Mouse (Mus musculus) neural tube, embryonic 12.5 days (tissue): ENCODE results near the gene 2900026A02Rik. TPM values are rescaled to one million over a fixed set of nuclear protein-coding genes. Genes with fewer than 3 reads are reported as not detected.
A peak's percentile ranks its signal among the peaks of the same experiment; 100 is the strongest.

Source experiments
- ATAC-seq: fragments of 200-750 bp; cut with Nextera tagmentation; 2 replicates; pipeline ENCODE4 v1.8.0; 2017; ENCODE audit warnings: low read depth, mild to moderate bottlenecking, moderate TSS enrichment, moderate library complexity; ENCODE audit not compliant: low FRiP score
- H3K27ac ChIP-seq: fragments of 300-500 bp; sonication (generic); 2 replicates; pipeline ENCODE4 v1.5.1; 2016
- H3K27me3 ChIP-seq: fragments of 300-500 bp; sonication (generic); replicated peaks from 2 replicates; pipeline ENCODE4 v1.6.1; 2016; ENCODE audit warnings: mild to moderate bottlenecking
- H3K36me3 ChIP-seq: fragments of 300-500 bp; sonication (generic); 2 replicates; pipeline ENCODE4 v1.6.1; 2016; ENCODE audit warnings: mild to moderate bottlenecking
- H3K4me1 ChIP-seq: fragments of 300-500 bp; sonication (generic); 2 replicates; pipeline ENCODE4 v1.6.1; 2016
- H3K4me2 ChIP-seq: fragments of 300-500 bp; sonication (generic); replicated peaks from 2 replicates; pipeline ENCODE4 v1.6.1; 2016; ENCODE audit warnings: mild to moderate bottlenecking
- H3K4me3 ChIP-seq: fragments of 300-500 bp; sonication (generic); 2 replicates; pipeline ENCODE4 v1.5.1; 2016
- H3K9ac ChIP-seq: fragments of 300-500 bp; sonication (generic); 2 replicates; pipeline ENCODE4 v1.6.1; 2016; ENCODE audit warnings: mild to moderate bottlenecking
- H3K9me3 ChIP-seq: fragments of 300-500 bp; sonication (generic); 2 replicates; pipeline ENCODE4 v1.6.1; 2016; ENCODE audit warnings: mild to moderate bottlenecking
- WGBS: fragments of 180-500 bp; shearing (Covaris S2); methylation state at CpG from one replicate; pipeline ENCODE4 v1.1.7; 2016; 5-methylcytosine and 5-hydroxymethylcytosine counted together
- polyA plus RNA-seq: library from polyadenylated mRNA; unstranded; fragments of >200 nt; fragmentation: Nextera tagmentation; extraction: Ambion mirVana; gene quantifications from 2 replicates; pipeline ENCODE4 v1.2.1, GENCODE M21; 2016

2900026A02Rik gene
- 2.6 and 3.0 TPM in 2 replicates for polyA plus RNA-seq

DNA sequence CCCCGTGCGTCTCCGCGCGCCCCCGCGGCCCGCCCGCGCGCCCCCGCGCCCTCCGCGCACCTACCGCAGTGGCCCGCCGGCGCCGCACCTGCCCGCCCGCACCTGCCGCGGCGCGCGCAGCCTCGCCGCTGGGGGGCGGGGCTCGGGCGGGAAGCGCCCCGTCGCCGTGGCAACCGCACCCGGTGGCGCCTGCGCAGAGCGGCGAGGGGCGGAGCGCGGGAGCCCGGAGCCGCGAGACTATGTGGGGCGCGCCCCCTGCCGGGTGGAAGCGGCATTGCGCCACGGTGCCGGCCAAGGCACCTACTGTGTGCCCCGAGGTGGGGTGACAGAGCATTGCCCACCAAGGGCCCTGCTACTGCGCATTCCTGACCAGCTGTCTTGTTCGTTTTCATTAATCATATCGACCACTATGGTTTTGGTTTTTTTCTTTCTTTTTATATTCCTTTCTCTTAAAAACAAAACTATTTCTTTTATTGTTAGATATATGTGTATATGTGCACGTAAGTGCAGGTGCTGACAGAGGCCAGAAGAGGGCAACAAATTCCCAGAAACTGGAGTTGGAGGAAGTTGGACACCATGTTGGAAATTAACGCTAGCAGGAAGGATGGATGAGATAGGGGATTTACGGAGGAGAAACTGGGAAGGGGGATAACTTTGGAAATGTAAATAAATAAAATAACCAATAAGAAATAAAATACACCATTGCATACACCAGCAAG is at the start of gene 2900026A02Rik:
Gene 2900026A02Rik (minus strand): TSS at position 90 of the 719 bp plus-strand sequence.
- ATAC-seq, result no peak
- WGBS, result 8% methylated on average over 61 of the region's 62 CpGs

DNA sequence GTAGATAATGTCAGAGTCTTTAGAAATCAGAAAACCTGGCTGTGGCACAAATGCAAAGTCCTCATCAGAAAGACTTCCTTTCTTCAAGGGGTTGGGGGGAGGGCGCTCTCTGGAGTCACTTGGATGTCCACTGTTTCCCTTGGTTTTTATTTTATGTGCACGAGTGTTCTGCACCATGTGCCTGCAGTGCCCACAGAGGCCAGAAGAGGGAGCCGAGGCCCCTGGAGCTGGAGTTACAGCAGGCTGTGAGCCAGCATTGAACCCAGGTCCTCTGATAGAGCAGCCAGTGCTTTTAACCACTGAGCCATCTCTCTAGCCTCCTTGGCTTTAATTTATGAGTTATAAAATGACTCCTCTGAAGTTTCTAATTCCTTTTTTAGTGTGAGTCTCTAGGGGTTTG is 49.0 kb upstream of the 2900026A02Rik start:
- peaks cover 3% of the 10 kb centered on the region; the same call in 1 of the 2 replicates for H3K9me3 ChIP-seq
- H3K4me1 ChIP-seq, result no peaks in the 10 kb centered on the region
- no peak for ATAC-seq
- H3K4me3 ChIP-seq, result no peak overlapping the region
- no peaks in the 10 kb centered on the region for H3K27me3 ChIP-seq
- H3K36me3 ChIP-seq, result peaks cover 39% of the 10 kb centered on the region
- no peak overlapping the region for H3K9ac ChIP-seq
- H3K27ac ChIP-seq, result no peak overlapping the region
- 76% methylated on average over 3 of the region's 3 CpGs for WGBS
- H3K4me2 ChIP-seq, result no peak overlapping the region

More for the DNA sequence above, at the start of gene 2900026A02Rik:
- Histone ChIP-seq H3K9ac (peak within 1 kb of the TSS; percentile 59), H3K4me3 (peak within 1 kb of the TSS; percentile 49), H3K36me3 (no peaks in the 10 kb centered on the region), H3K27me3 (0 out of 2 replicates have a peak, but pooled peaks cover 4% of the 10 kb centered on the region), H3K4me2 (peak within 1 kb of the TSS; percentile 97), H3K27ac (no peak within 1 kb of the TSS), H3K4me1 (peaks cover 17% of the 10 kb centered on the region), H3K9me3 (0 out of 2 replicates have a peak, but pooled peaks cover 3% of the 10 kb centered on the region)

DNA sequence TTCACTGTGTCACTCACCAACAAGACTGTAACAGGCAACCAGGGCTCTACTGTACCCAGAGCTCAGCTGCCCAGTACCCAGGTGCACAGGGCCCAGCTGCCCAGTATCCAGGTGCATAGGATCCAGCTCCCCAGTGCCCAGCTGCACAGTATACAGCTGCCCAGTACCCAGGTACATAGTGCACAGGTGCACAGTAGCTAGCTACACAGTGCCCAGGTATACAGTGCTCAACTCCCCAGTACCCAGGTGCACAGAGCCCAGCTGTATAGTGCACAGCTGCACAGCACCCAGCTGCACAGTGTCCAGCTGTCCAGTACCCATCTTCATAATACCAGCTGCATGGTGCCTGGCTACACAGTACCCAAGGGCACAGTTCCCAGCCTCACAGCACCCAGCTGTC is 47.2 kb upstream of the 2900026A02Rik start:
- H3K36me3 ChIP-seq, result peaks cover 32% of the 10 kb centered on the region

DNA sequence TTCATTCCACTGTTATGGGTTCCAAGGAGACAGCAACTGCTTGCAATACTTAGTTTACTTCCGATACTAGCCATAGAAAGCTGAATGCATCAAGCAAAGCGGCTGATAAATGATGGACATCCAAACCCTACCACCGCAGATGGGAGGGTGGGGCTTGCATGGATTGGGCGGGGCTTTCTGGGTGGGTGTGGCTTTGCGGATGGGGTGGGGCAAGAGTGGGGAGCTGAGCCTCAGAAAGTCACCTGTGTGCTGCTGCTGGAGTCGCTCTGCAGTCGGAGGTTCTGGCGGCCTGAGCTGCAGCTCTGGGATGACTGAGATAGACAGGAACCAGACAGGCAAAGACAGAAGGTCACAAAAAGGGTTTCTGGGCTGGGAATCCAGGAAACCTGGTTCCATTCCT is 44.6 kb upstream of the 2900026A02Rik start:
- Histone ChIP-seq H3K9me3 (peaks cover 6% of the 10 kb centered on the region; the same call in 1 of the 2 replicates), H3K27ac (no peak overlapping the region), H3K4me1 (no peaks in the 10 kb centered on the region), H3K4me3 (no peak overlapping the region), H3K36me3 (peaks cover 33% of the 10 kb centered on the region), H3K4me2 (no peak overlapping the region), H3K27me3 (no peaks in the 10 kb centered on the region), H3K9ac (no peak overlapping the region)
- ATAC-seq, result no peak
- WGBS, result 83% methylated on average over 8 of the region's 8 CpGs

More for the DNA sequence above, 47.2 kb upstream of the 2900026A02Rik start:
- ATAC-seq, result no peak
- Histone ChIP-seq H3K4me2 (no peak overlapping the region), H3K9me3 (peaks cover 6% of the 10 kb centered on the region; the same call in 1 of the 2 replicates), H3K4me1 (no peaks in the 10 kb centered on the region), H3K4me3 (no peak overlapping the region), H3K27me3 (no peaks in the 10 kb centered on the region), H3K9ac (no peak overlapping the region), H3K27ac (no peak overlapping the region)

DNA sequence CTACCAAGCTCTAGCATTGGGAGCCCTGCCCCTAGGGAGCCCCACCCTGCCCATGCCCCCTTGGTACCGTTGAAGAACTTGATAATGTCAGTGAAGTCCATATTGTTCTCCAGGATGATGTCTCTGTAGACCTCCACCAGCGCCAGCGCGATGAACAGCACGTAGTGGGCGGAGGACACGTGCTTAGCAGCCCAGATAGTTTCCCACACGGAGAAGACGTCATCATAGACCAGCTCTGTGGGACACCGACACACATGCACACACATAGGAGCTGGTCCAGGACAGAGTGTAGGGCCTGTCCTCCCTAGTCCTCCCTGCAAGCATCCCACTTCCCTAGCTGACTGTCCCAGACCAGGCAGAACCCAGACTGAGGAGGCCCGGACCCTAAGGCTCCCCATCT is 29.8 kb upstream of the 2900026A02Rik start:
- WGBS, result 93% methylated on average over 11 of the region's 11 CpGs
- peaks cover 20% of the 10 kb centered on the region for H3K36me3 ChIP-seq
- no peaks in the 10 kb centered on the region for H3K9me3 ChIP-seq
- H3K4me2 ChIP-seq, result no peak overlapping the region
- ATAC-seq, result no peak
- no peaks in the 10 kb centered on the region for H3K4me1 ChIP-seq
- no peak overlapping the region for H3K27ac ChIP-seq
- no peak overlapping the region for H3K9ac ChIP-seq
- H3K27me3 ChIP-seq, result no peaks in the 10 kb centered on the region
- H3K4me3 ChIP-seq, result no peak overlapping the region

DNA sequence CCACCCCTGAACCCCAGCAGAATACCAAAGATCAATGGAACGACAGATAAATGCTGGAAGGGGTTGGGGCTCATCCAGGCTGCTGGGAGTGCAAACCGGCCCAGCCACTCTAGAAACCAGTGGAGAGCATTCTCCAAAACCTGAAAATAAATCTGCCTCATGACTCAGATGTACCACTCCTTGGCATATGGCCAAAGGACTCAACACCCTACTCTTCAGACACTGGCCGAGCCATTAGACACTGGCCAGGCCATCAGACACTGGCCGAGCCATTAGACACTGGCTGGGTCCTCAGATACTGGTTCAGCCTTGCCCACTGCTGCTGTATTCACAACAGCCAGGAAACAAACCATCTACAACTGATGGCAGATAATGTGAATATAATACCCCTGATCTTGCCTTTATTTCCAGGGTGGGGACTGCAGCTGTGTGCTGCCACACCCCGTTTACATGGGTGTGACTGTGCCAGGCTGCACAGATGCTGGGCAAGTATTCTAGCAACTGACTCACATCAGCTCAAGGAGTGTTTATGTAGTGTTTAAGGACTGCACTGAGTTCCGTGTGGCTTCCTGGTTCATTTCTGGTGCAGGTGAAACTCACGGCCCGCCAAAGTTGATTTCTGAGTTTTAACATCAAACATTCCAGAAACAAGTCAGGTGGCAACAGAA is 28.4 kb upstream of the 2900026A02Rik start:
- 88% methylated on average over 8 of the region's 8 CpGs for WGBS
- peaks cover 17% of the 10 kb centered on the region for H3K36me3 ChIP-seq

DNA sequence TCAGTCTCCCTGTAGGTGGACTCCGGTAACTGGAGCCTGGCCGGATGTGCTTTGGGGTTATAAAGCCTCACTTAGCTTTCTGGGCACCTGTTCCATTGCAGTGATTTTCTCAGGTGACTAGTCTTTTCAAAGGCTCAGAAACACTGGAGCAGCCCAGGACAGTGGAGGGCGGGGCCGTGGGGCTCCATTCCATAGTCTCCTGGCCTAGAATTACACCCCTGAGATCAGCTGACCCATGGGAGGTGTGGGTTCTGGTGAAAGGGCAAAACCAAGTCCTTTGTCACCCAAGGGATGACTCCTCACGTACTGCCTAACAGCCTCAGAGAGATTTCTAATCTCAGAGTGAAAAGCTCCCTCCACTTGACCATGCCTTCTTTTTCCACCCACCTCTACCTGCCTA is 9.2 kb upstream of the 2900026A02Rik start:
- H3K4me1 ChIP-seq, result peaks cover 20% of the 10 kb centered on the region
- no peaks in the 10 kb centered on the region for H3K9me3 ChIP-seq
- H3K27me3 ChIP-seq, result no peaks in the 10 kb centered on the region
- H3K27ac ChIP-seq, result no peak overlapping the region
- ATAC-seq, result no peak
- H3K4me3 ChIP-seq, result no peak overlapping the region
- no peak overlapping the region for H3K9ac ChIP-seq
- H3K4me2 ChIP-seq, result no peak overlapping the region
- H3K36me3 ChIP-seq, result no peaks in the 10 kb centered on the region
- 77% methylated on average over 5 of the region's 5 CpGs for WGBS

More for the DNA sequence above, 28.4 kb upstream of the 2900026A02Rik start:
- ATAC-seq, result no peak
- Histone ChIP-seq H3K9ac (no peak overlapping the region), H3K27ac (no peak overlapping the region), H3K27me3 (no peaks in the 10 kb centered on the region), H3K9me3 (no peaks in the 10 kb centered on the region), H3K4me2 (no peak overlapping the region), H3K4me3 (no peak overlapping the region), H3K4me1 (no peaks in the 10 kb centered on the region)

DNA sequence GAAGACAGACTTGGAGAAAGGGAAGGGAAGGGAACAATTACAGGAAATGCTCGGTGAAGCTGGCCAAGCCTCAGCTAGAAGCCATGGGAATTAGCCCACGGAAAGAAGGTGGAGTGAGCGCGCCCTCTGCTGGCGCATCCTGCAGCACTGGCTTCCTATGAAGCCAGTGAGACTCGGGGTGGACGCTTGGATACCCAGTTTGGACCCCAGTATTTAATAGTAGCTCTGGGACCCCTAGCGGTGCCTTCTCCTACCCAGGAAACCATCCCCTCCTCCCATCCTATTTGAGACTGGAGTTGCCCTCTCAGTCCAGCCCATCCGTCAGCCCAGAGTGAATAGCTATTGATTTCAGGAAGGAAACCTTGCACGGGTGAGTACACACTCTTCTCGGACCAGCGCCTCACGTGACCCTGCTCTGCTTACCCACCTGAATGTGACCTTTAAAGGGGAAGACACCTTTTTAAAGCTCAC is 5.6 kb upstream of the 2900026A02Rik start, which contains the start of gene Tmem211:
Gene Tmem211 (plus strand): TSS at position 278 of the 471 bp plus-strand sequence.
- Histone ChIP-seq H3K27me3 (no peaks in the 10 kb centered on the region), H3K4me2 (peak within 1 kb of the TSS; percentile 54), H3K36me3 (no peaks in the 10 kb centered on the region), H3K9ac (peak within 1 kb of the TSS; percentile 42; the same call in 1 of the 2 replicates), H3K27ac (no peak within 1 kb of the TSS; the same call in 1 of the 2 replicates), H3K4me1 (peaks cover 20% of the 10 kb centered on the region), H3K4me3 (peak within 1 kb of the TSS; percentile 18), H3K9me3 (no peaks in the 10 kb centered on the region)
- peak; percentile 77 for ATAC-seq
- WGBS, result under 1% methylated on average over 13 of the region's 13 CpGs

DNA sequence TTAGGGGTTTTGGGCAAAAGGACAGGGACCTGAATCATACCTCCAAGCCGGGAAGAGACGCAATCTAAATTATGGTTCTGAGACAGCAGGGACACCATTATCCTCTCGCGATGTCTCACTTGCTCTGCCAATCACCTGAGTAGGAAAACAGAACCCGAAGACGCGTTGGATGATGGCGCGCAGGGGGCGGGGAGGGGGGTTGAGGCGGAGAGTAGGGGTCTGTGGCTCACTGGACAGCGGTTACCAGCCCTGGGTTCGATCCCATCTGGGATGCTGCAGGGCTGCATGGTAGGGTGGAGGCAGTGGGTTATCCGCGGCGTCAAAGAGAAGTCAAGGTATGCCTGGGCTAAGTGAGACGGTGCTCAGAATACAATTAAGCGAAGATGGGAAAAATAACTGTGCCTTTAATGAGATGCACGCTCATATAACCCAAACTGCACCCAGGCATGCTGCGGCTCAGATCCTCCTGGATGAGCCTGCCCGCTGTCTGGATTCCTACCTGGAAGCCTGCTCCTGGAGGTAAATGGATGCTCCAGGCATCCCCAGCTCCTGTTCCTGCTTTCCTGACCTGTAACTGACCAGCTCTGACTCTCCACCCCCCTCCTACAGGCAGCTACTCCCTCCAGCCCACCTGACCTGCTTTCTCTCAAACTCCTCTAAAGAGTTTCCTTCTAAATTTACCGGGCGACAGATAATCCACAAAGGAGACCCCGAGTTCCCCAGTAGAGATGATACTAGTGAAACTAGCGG is 4.8 kb upstream of the 2900026A02Rik start:
- peak; percentile 37; the same call in 1 of the 2 replicates for ATAC-seq
- H3K36me3 ChIP-seq, result no peaks in the 10 kb centered on the region
- H3K27me3 ChIP-seq, result 0 out of 2 replicates have a peak, but pooled peaks cover under 1% of the 10 kb centered on the region
- no peak overlapping the region for H3K27ac ChIP-seq
- peak overlapping the region; percentile 42; the same call in 1 of the 2 replicates for H3K9ac ChIP-seq
- 0 out of 2 replicates have a peak, but pooled peaks cover 3% of the 10 kb centered on the region for H3K9me3 ChIP-seq
- peak overlapping the region; percentile 54 for H3K4me2 ChIP-seq
- H3K4me3 ChIP-seq, result peak overlapping the region; percentile 18; the same call in 1 of the 2 replicates
- H3K4me1 ChIP-seq, result peaks cover 20% of the 10 kb centered on the region
- 12% methylated on average over 25 of the region's 25 CpGs for WGBS

DNA sequence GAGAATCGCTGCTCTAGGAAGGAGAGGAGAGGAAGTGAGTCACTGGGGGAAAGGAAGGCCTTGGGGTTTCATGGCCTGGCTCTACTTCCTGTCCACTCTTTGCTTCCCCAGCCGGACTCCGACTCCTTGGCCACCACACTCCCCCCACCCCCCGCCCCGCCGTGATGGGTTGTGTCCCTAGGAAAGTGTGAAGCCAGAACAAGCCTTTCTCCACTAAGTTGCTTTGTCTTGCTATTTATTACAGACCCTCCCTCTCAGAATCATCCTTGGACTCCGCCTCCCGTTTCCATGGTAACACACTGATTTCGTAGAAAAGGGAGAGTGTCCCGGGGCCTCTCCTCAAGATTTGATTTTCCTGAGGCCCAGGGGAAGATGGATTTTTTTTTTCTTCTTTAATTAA is 4.2 kb upstream of the 2900026A02Rik start:
- Histone ChIP-seq H3K36me3 (no peaks in the 10 kb centered on the region), H3K27ac (no peak overlapping the region), H3K9ac (no peak overlapping the region), H3K4me2 (peak overlapping the region; percentile 54), H3K4me1 (peaks cover 26% of the 10 kb centered on the region), H3K4me3 (no peak overlapping the region), H3K9me3 (0 out of 2 replicates have a peak, but pooled peaks cover 3% of the 10 kb centered on the region), H3K27me3 (0 out of 2 replicates have a peak, but pooled peaks cover 4% of the 10 kb centered on the region)
- no peak for ATAC-seq
- WGBS, result 5% methylated on average over 10 of the region's 10 CpGs

DNA sequence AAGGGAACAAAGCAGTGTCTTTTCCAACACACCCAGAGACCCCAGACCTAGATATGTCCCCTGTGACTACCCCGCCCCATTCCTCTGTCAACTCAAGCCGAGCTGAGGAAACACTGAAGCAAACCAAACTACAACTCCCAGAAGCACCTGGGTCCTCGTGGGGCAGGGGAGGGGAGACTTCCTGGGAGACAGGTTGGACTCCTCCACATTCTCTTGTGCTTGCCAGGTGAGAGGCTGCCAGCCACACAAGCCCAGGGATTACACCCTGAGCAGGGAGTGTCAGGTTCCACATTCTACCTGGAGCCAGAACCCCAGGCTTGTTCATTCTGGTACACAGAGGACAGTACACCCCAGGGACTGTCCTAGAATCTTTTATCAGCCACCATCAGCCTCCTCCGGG is 2.9 kb upstream of the 2900026A02Rik start:
- Histone ChIP-seq H3K27me3 (0 out of 2 replicates have a peak, but pooled peaks cover 4% of the 10 kb centered on the region), H3K9ac (no peak overlapping the region), H3K4me3 (no peak overlapping the region), H3K4me2 (no peak overlapping the region), H3K4me1 (peaks cover 26% of the 10 kb centered on the region), H3K36me3 (no peaks in the 10 kb centered on the region), H3K9me3 (0 out of 2 replicates have a peak, but pooled peaks cover 3% of the 10 kb centered on the region), H3K27ac (no peak overlapping the region)
- ATAC-seq, result no peak
- 60% methylated on average over 4 of the region's 4 CpGs for WGBS
